Mouse (Mus musculus): ENCODE results near the gene Gm49387.
A peak's percentile ranks its signal among the peaks of the same experiment; 100 is the strongest.
"Not testable (repeated sequence)": the region's sequence is repeated elsewhere in the genome, so short reads cannot be mapped to it uniquely, and the experiment has no call there.

Gene Gm49387

DNA sequence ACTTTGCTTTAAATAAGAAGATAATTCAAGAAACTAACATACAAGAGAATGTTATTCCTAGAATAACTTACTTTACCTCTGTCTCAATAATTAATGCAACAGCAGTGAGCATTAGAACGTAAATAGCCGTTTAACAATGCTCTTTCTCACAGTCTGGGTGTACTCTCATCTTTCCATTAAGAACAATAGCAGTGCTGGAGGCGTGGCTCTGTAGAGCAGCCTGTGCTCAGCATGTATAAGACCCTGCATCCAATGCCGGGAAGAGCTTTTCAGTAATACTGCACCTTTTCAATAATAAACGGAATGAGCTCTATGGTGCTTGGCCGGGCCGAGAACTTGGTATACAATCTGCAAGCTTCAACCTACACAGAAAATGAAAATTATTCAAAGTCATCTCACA, 10.0 kb downstream of the Gm49387 start:
- no peak for DNase-seq

DNA sequence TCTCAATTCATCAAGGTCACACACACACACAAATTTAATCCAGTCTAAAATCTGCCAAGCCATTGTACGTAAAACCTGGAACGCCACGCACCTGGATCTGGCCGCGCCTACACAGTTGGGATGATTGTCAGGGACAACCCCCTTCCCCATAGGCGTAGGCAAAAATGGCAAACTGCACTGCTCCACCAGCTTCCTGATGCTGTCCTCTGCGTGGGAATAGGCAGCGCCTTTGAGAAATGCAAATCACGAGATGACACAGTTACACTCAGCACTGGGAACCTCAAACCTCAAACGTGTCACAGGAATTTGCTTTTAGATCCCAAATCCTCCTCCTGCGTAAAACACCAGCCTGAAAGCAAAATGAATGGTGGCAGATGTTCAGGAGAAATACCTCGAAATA, 17.9 kb downstream of the Gm49387 start:
- no peak for DNase-seq

DNA sequence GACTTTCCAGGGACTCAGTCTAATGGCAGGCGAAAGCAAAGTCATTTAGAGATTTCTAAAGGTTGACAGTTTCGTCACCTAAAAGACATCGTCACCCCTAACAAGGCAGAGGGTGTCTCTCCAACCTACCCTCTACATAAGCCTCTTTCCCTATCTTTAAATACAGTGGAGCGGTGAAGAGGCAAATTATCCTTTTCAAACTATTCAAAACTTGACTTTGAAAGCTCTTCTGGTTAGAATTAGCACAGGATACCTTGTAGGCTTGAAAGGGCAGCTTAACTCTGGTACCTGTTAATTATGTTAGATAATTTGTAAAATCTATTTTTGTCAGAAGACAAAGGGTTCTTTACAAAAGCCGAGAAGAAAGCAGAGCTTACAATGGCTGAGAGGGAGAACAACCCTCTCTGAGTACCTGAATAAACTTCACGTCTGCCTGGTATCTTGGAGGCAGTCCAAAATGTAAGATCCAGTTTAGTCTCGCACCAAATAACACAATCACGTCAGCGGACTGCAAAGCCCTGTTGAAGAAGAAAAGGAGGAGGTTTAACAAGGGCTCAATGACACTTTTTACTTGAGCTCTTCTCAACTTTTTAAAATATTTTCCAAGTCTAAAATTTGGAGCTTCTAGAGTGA, 20.0 kb downstream of the Gm49387 start:
- DNase-seq: no peak

DNA sequence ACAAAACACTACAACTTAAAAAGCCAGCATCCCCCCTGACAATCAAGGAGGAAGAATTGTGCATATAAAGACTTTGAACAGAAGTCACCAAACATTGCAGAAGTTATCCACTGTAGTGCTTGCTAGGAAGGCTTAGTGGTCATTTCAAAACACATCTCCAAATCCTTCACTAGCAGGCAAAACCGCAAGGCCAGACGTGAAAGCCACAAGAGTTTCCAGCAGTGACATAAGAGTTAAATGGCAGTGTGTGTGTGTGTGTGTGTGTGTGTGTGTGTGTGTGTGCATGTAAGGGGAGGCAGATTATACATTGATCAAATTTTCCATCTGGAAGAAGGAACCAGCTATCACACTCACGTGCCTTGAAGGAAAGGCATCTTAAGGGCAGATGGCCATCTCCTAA, 22.7 kb downstream of the Gm49387 start:
- DNase-seq: no peak

DNA sequence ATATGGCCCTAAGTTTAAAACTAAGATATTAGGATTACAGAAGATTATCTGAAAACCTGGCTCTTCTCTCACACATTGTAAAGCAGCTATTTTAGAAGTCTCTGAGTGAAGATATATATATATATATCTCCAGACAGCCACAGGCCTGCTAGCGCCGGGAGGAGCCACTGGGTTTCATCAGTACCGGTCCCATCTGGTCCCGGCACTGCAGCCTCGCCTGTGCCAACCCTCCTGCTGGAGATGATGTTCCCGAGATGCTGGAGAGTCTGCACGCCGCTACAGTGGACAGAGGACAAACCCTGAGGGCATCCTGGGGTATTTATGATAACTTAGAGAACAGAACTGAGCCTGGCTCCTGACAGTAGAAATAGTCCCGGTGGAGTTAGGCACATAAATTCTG, 23.5 kb downstream of the Gm49387 start:
- DNase-seq: no peak

DNA sequence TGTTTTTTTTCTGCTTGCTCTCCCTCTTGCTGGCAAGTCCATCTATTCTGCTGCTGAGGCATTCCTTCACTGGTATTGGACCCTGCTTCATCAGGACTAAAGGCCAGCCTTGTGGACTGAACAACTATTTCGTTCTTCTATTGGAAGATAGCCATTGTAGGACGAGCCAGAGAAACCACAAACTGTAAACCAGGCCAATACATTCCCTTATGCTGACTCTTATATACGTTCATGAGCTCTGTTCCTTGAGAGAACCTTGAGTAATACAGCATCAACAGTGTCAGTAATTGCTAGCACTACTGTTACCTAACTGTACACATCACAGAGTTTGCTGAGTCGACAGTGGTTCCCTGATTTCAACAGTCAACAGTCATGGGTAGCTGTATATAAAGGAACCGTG, 27.0 kb downstream of the Gm49387 start:
- DNase-seq: no peak

DNA sequence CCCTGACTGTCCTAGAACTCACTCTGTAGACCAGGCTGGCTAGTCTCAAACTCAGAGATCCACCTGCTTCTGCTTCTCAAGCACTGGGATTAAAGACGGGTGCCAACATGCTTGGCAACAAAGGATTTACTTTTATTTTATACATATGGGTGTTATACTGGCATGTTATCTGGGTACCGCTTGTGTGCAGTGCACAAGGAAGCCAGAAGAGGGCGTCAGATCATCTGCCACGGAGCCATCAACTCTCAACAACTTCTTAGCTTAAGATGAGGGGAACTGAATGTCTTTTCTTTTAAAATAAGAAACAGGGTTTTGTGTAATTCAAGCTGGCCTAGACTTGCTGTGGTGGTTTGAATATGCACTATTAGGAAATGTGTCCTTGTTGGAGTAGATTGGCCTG, 28.7 kb downstream of the Gm49387 start:
- DNase-seq: no peak

DNA sequence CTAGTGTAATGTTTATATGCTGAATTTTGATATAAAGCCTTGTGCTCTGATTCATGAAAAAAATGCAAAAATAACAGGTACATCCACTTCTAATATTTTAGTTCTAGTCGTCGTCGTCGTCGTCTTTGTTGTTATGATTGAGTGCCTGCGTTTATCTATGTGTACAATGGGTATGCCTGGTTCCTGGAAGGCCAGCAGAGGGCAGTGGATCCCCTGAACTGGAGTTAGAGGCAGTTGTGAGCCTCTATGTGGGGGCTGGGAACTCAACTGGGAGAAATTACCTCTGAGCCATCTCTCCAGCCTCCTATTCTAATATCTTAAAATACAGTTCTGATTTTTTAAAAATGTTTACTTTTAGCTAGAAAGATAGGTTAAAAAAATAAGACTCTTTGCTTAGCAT, 35.2 kb downstream of the Gm49387 start:
- no peak for DNase-seq

DNA sequence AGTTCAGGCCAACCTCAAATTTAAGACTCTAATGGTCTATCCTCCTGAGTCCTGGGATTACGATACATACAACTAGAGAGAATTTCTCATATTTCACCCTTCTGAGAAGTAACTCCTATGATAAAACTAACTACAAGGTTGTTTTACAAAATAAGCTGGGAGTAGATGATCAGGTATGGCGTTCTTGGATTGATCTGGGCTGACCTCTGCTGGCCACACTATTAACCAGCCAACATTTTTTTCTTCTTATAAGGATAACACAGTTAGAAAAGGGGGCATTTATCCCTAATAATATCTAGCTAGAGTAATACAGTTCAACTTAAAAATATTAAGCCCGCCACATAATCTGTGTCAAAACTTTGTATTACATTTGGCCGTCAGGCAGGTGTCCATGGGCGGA, 35.8 kb downstream of the Gm49387 start:
- DNase-seq: peak in 1 of 2 experiments; percentile 38

DNA sequence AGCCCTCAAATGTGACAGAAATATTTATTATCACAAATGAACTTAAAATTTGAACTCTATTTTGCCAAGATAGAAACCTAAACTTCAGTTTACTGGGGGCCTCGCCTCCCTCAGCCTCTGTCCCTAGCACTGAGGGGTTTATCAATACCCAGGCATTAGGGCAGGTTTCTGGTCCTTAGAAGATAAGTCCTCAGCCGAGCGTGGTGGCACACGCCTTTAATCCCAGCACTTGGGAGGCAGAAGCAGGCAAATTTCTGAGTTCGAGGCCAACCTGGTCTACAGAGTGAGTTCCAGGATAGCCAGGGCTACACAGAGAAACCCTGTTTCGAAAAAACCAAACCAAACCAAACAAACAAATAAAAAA, 38.1 kb downstream of the Gm49387 start:
- not testable (repeated sequence) for DNase-seq

DNA sequence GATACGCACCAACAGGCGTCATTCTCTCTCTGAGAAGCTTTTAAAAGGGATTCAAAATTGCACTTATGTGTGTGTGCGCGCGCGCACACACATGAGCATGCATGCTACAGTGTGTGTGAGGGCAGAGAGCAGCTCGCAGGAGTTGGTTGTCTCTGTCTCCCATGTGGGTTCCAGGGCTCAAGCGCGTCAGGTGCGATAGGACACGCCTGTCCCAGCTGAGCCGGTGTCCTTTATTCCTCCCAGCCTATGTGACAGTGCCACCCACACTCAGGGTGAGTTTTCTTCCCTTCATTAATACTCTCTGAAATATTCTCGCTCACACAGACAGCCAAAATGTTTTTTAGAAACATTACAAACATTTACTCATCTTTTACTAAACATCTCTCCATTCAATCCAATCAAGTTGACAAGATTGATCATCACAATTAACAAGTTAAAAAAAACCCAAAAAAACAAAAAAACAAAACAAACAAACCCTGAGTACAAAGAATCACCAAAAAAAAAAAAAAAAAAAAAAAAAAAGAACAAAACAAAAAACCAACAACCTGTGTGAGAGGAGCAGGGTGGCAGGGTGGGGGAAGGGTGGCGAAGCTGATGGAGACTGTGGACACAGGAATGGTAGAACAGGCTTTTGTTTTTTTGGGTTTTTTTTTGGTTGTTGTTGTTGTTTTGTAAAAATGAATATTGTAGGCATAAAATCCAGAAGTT, 38.6 kb downstream of the Gm49387 start:
- no peak for DNase-seq

DNA sequence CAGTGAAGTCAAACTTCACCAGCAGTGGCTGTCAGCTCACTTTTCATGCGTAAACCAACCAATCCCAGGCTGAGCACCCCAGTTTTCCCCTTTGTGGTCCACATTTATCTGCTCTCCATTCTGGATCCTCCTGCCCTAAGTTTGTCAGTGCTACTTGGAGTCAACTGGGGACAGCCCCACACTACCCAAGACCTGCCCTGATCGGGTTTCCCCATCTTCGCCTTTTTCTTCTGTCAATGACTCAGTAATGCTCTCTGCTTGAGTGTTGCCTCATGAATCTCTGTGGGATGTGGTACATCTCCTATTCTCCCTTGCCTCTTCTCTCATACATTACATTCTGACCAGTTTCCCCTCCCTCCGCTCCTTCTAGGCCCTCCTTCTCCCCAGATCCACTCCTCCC, 43.2 kb downstream of the Gm49387 start:
- DNase-seq: no peak

DNA sequence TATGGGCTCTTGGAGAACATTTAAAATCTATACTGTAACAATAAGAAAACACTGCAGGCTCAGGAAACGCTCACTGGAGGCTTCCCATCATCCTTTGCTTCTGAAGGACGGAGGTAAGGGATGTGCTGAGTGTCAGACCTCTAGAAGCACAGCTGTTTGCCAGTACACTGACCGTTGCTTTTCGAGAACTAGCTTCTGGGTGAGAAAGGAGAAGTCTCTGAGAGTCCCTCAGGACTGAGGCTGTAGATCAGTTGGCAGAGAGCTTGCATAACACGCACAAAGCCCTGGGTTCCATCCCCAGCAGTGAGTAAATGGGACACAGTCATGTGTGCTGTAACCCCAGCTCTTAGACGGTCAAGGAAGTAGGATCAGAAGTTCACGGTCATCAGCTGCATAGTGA, 44.3 kb downstream of the Gm49387 start:
- no peak for DNase-seq

DNA sequence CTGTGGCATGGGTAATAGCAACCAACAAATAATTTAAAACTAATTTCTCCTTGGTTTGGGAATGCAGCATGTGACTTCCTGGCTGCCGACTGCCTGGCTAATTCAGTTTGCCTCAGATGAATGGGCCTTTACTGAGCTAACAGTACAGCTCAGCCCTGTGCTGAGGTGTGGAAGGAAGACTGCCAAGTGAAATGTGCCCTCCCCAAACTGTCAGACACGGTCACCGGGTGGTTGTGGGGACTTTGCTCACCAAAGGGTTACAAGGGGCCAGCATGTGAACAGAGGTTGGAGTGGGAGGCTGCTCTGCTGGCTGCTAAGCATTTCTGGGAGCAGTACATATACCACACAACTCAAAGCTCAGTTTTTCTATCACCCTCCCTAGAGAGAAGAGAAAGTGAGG, 46.0 kb downstream of the Gm49387 start:
- DNase-seq: peak; percentile 51 to 71

DNA sequence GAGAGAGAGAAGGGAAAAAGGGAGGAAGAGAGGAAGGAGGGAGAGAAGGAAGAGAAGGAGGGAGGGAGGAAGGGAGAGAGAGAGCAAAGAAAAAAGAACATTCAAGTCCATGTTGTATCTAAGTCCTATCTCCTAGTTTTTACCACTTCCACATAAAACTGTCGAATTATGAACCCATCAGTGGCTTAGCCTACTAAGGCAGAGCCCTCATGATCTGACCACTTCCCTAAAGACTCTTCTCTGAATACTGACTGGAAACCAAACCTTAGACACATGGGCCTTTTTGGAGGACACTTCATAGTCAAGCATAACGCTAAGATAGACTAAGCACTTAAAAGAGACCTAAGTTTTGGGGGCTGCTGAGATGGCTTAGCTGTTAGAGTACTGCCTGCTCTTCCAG, 47.6 kb downstream of the Gm49387 start:
- DNase-seq: no peak

DNA sequence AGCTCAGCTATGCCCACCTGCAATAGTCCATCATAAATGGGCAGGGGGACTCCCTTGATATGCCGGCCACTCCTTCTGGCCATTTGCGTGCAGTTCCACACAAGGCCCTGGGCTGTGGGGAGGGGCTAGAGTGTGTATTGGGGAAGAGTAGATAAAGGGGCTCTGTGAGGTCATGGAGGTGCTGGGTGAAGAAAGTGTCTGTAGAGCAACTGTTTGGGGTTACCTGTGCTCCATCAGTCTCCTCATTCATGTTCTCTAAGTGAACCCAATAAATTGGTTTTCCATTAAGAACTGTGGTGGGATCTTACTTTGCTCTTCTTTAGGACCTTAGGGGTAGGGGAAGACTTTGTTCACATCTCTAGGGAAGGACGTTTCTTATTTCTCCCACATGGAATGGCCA, 49.4 kb downstream of the Gm49387 start, which contains the start of gene Colq:
Colq (minus strand) TSS at position 101 of the 400 bp plus-strand sequence.
- no peak for DNase-seq

DNA sequence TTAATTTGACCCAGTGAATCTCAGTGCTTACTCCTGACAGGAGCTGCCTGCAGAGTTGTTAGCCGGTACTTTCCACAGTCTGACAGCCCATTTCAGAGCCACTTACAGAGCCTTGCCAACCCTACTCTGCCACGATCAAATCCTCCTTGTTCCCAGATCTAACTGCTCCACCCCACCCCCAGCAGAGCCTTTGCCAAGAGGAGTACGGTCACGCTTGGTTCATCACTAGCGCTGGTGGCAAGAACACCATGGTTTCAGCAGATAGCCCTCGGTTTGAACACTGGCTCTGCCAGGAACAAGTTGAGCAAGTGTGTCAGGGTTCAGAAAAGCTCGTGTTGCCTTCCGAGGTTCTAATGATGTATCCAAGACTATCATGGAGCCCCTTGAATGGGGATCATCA, 54.2 kb downstream of the Gm49387 start:
- DNase-seq: peak in 1 of 2 experiments; percentile 15

DNA sequence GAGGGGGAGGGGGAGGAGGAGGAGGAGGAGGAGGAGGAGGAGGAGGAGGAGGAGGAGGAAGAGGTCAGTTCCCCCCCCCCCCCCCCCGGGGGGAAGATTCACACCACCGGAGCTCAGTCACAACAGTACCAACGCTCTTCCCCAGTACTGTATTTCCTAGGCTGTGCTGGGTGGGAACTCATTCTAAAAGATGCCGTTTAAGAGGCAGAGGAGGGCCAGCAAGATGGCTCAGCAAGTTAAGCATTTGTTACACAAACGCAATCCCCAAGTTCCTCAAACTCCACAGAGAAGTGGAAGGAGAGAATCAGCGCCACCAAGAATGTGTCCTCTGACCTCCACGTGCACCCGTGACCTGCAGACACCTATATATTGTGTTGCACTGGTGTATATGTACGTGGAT, 57.6 kb downstream of the Gm49387 start:
- no peak for DNase-seq

DNA sequence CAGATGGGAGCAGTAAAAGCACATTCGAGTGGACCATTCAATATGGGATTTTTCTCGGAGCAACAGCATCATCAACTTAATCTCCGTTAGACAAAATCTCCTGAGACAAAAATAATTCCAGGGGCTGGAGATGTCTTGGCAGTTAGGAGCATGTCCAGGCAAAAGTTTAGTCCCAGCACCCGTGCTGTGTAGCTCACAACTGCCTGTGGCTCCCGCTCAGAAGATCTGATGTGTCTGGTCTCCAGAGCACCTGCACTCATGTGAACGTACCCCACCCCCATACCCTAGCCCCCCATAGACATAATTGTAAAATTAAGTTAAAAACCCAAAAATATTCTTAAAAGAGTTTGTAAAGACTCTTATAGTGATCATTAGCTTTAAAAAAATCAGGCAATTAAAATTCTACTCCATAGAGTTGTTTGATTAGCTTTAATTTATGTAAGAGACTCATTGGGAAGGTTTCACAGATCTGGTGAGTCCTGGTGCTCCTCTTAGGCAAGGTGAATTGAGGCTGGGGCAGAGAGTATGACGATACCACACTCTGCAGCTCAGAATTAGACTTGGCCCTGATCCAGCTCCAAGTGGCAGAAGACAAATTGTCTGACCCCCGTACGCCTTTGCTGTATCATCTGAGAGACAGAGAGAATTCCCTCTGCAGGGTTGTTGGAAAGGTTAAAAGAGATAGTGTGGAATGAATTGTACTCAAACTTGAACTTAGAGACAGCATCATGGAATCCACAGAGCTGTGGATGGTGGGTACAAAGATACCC, 62.5 kb downstream of the Gm49387 start:
- no peak for DNase-seq

DNA sequence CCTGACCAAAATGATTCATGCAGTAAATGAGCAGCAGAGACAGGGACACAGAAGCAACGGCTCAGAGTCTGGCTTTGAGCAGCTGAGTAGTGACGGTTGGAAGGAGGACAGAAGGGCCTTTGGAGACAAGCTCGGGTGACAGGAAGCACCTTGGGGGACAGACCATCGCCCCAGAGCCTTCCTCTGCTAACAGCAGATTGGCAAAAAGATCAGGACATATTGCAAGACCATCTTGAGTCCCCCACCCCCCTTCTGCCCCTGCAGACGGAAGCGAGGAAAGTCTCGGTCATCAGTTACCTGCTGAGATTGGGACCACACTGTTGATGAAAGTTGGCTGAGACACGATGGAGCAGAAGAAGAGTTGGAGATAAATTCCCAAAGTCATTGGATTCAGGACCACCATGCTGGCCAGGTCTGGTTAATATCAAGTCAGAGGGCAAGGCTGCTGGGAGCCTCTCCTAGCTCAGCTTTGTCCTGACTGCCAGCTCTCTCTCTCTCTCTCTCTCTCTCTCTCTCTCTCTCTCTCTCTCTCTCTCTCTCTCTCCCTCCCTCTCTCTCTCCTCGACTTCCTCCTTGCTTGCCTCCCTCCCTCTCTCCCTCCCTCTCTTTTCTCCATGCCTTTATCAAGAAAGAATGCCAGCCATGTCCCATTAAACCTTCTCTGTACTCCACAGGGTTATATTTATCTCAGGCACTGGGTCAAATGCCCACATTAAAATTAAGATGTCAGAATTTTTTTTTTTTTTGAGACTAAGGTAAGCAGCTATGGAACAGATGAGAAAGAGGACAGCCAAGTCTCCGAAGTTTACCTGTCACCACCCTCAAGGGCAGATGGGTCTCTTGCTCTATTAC, 63.6 kb downstream of the Gm49387 start:
- no peak for DNase-seq

DNA sequence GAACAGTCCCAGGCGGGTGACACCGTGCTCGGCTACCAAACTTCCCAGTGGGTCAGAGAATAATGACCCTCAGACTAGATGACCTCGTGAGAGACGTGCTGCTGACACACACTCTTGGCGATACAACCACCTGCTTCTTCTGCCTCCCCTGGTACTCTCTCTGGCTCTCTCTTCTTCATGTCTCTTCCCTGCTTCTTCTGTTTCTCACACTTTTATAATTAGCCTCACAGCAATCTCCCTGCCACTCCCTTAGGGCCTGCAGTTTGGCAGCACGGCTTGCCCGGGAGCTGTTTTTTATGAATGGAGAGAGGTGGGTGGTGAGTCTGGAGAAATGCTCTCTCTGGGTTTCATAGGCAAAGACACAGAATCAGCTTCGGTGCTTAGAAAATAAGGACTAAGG, 64.8 kb downstream of the Gm49387 start:
- no peak for DNase-seq

DNA sequence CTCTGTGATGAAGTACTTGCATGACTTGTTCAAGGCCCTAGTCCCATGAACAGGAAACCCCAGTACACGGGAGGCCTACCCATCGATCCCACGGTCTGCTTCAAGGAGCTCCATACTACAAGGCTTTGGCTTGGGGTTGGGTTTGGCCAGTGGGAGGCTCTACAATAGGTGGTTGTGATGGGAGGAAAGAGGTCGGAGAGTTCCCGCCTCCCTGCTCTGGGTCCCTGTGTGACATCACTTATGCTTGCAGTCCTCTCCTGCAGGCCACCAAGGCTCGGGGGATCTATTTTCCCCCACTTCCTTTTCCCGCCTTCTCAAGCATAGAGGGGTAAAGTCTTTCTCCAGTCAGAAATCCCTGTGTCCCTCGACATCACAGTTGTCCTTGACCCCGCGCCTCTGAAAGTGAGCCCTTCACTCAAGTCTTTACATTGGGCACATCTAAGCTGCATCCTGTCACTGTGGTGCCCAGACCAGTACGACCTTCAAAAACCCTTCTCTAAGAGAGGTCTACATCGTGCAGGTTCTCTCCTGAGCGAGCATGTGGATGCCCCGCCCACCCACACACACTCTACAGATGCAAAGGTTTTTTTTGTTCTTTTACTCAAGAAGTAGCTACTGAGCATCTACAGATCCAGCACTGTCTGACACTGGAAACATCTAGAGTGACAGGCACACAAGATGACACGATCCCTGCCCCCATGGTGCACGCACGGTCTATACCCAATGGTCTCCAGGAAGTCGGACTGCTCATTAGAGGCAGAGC, 65.6 kb downstream of the Gm49387 start:
- DNase-seq: no peak

Data from kidney, adult 8-10 months (tissue).